In the genomic region with DNA sequence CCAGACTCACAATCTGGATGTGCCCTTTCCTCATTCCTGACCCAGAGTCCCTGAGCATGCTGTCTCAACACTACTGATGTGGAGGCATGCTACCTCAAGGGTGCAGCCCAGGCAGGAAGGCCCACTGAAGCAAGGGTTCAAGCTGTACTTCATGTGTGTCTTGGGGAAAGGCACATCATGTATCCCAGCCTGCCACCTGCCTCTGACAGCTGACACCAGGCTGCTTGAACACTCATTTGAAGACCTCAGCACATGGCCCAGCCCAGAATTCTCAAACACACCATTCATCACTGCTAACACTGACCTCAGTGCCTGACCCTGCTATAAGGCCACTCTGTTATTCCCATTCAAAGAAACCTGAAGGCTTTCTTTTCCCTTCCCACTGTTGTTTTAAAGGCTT, we compare ENCODE assay signal across 18 mouse cellular contexts.
"Had no signal": no experiment of that assay in that cellular context is flagged by ENCODE, and none has a peak within 500 bp of the region (broad histone marks: within the 10 kb centered on the region; RNA-seq: fewer than 3 reads in every experiment).

No protein-coding gene starts in this region.

- DNase-seq: lung, adult 18-20 months; lung, embryonic 14.5 days; lung, postnatal 10 days; lung, postnatal 4 days; retina, postnatal 1 day; right cerebral cortex, adult 18-20 months; right cerebral cortex, postnatal 25 days; right cerebral cortex, postnatal 4 days; spleen, adult 18-20 months; thymus, adult 2 months; thymus, postnatal 25 days; thymus, postnatal 4 days had no signal

- H3K27ac ChIP-seq: liver, embryonic 14.5 days; midbrain, embryonic 13.5 days; midbrain, embryonic 15.5 days; neural tube, embryonic 13.5 days; neural tube, embryonic 15.5 days had no signal

- H3K4me3 ChIP-seq: midbrain, embryonic 13.5 days; midbrain, embryonic 15.5 days; neural tube, embryonic 13.5 days; neural tube, embryonic 15.5 days had no signal

- H3K4me2 ChIP-seq: lung, embryonic 14.5 days; midbrain, embryonic 11.5 days; midbrain, embryonic 13.5 days; midbrain, embryonic 15.5 days; neural tube, embryonic 13.5 days; neural tube, embryonic 15.5 days had no signal

- H3K27me3 ChIP-seq: midbrain, embryonic 13.5 days; midbrain, embryonic 15.5 days; neural tube, embryonic 13.5 days; neural tube, embryonic 15.5 days had no signal
